Mouse (Mus musculus) spleen, postnatal 36 days (tissue): Measurements from ENCODE around the gene Hmgn5.
A peak's percentile ranks its signal among the peaks of the same experiment; 100 is the strongest.

ENCODE experiments used
- DNase-seq, 2 experiments: peaks; one replicate each; pipeline ENCODE4 v3.0.0; 2022; ENCODE audit warnings: low spot score in 2 of 2, mixed read lengths in 1 of 2

Gene Hmgn5

DNA sequence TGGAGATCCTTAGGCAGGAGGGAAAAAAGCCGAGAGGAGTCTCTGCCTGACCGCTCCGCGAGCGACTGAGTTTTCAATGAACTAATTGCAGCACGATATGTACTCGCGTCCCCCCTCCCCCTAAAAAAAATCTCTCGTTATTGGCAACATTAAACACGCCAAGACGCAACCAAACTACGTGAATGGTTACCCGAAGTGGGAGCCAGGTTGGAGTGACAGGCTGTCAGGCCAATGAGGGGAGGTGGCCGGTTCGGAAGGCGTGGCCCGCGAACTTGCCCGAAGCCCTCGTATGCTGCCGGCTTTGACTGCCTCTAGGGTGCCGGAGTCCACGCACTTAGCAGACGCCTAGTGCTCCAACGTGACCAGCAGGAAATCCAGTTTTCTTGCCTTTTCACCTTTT, at the start of gene Hmgn5:
Hmgn5 (minus strand) TSS at position 122 of the 400 bp plus-strand sequence.
- peak; percentile 91 for DNase-seq

DNA sequence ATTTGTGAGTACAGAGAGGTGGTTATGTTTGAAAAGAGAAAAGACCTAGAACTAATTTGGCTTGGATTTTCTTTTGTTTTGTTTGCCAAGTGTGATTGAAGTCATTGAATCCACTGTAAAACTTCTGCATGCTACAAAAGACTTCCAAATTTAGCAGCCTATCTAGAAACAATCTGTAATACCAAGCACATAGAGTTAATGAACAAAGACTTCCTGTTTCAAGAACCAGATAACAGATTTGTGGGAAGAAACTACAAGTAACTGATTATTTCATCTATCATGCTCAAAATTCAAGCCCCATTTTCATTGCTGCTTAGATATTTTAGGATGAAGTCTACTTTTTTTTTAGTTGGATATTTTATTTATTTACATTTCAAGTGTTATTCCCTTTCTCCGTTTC, 34.6 kb upstream of the Hmgn5 start:
- no peak for DNase-seq

DNA sequence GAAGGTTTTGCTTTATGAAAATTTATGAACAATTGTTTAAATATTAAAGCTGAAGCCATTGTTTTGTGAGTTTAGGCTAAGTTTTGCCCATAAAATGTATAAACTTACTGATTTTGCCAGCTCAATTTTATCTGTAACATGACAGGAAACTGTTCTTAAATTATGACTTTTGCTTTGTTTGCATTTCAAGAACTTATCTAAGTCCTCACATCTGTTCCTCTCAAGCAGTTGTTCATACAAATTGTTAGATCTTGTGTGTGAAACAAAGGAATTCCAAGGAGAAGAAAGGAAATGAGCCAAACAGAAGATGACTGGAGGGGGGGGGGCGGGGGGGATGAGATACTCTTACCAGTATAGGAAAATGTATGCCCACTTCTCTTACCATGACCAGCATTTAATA, 13.0 kb upstream of the Hmgn5 start:
- no peak for DNase-seq

DNA sequence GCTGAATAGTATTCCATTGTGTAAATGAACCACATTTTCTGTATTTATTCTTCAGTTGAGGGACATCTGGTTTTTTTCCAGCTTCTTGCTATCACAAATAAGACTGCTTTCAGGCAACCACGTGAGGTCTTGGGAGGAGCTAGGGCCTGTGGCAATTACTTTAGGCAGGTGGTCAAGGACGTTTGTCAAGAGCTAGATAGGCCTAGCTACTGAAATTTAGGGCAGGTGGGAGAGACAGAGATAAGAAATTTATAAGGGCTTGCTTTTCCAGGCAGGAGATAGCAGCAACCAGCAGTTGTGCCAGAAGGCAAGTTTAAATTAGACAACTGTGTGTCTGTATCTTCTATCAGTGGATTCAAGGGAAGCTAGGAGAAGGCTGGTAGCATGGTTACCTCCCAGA, 7.7 kb upstream of the Hmgn5 start:
- DNase-seq = no peak

DNA sequence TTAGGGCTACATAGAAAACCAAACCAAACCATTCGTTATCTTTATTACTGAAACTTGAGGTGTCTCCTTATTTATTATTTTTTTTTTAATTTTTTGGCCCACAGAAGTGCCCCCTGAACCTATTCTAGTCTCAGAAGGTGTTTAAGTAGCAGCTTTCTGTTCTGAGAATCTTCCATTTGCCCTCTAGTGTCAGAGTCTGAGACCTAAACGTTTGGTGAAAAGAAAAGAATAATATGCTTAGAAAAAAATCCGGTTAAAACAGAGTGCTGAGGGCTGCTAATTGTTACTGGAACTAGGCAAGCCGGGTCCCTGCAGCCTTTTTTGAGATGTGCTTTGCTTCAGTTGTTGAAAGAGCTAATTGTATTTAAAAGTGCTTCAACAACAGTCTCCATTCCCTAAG, 962 bp upstream of the Hmgn5 start:
- no peak for DNase-seq

DNA sequence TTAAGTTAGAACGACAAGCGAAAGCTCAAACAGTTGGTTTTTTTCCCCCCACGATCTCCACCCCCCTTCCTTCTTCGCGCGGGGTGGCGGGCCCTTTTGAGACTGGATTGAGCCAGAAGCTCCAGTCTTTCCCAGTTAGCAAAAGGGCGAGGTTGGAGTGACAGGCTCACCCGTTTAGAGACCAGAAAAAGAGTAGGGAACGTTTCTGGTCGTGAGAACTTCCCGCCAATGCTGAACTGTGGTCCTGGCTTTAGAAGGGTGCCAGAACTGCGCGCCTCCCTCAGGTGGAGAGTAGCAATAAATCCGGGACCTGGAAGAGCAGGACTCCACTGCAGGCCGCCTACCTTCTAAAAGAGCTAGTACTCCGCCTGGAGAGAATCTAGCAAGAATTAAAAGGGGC, 482 bp upstream of the Hmgn5 start:
- DNase-seq = peak; percentile 20 to 23

DNA sequence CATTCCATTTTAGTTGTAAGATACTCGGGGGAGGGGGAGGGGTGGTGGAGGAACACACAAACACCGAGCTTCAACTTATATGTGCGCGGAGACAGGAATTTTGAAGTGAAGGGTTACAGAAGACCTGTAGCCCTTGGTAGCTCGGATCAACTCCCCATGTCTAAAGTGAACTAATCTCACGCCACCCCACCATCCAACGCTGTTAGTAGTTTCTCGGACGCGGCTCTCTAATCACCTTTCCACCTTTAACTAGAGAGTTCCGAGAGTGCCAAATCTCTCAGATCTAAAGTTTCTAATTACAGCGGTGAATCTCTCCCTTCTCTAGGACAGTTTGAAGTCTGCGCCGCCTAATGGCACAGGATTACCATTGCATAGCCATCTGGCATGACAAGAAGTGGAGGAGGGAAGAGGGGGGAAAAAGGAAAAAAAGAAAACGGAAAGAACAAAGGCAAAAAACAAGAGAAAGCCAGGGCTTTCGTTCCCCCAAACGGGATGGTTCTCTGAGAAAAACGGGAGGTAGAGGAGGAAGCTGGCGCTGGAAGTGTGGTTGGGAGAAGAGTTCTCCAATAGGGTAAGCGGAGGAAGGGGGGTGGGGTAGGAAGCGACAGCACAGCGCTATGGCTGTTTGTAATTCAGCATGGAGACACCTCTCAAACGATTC, 703 bp downstream of the Hmgn5 start:
- peak; percentile 38 to 43 for DNase-seq

DNA sequence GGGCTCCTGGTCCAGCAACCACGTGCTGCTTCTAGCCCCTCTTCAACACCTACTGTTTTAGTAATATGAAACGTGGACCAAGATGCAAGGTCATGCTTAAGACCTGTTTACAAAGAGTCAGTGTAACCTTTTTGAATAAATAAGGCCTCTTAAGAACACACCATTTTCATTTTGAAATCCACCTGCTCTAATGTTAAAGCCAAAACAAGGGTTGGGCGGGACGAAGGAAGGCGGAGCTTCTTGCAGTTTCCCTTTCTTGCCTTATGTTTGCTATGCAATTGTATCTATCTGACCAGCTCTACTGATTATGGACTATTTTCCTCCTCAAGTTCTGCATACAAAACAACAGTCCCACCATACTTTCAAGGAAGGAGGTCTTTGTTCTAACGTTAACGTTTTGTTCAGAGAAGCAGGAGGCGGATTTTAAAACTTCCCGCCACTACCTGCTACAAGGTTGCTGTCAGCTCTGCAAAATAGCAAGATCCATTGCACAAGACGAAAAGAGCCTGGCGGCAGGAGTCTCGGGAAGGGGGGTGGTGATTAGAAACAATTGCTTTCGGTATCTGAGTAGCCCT, 1.5 kb downstream of the Hmgn5 start:
- peak in 1 of 2 experiments; percentile 8 for DNase-seq

DNA sequence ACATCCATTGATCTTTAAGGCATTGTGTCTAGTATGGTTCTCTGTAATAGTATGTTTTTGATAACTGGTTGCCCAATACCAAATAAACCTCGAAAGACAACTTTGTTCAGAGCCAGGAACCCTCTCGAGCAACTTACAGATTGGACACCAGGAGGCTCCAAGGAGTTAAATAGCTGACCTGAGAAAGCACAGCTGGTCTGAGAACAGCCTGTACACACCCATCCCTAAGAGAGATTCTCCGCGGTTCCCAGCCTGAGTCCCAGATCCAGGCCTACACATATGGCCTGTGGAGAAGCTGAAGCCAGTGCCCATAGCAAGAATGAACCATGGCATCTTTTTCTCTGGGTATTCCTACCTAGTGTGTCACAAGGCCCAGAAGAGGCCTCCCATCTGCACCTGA, 11.9 kb downstream of the Hmgn5 start:
- no peak for DNase-seq
